Mouse (Mus musculus) intestine, embryonic 15.5 days (tissue): ENCODE results near the gene Ikzf1. TPM values are rescaled to one million over a fixed set of nuclear protein-coding genes. Genes with fewer than 3 reads are reported as not detected.
A peak's percentile ranks its signal among the peaks of the same experiment; 100 is the strongest.

Experiments used
- ATAC-seq: fragments of 200-750 bp; cut with Nextera tagmentation; 2 replicates; pipeline ENCODE4 v1.8.0; 2017; ENCODE audit warnings: moderate TSS enrichment, moderate library complexity
- H3K27ac ChIP-seq: fragments of 300-500 bp; sonication (generic); 2 replicates; pipeline ENCODE4 v1.5.1; 2015; ENCODE audit warnings: mild to moderate bottlenecking, inconsistent platforms
- H3K27me3 ChIP-seq: fragments of 300-500 bp; sonication (generic); replicated peaks from 2 replicates; pipeline ENCODE4 v1.6.1; 2015; ENCODE audit warnings: inconsistent platforms
- H3K36me3 ChIP-seq: fragments of 300-500 bp; sonication (generic); 2 replicates; pipeline ENCODE4 v1.6.1; 2015; ENCODE audit warnings: inconsistent platforms
- H3K4me1 ChIP-seq: fragments of 300-500 bp; sonication (generic); replicated peaks from 2 replicates; pipeline ENCODE4 v1.6.1; 2015; ENCODE audit warnings: inconsistent platforms
- H3K4me2 ChIP-seq: fragments of 300-500 bp; sonication (generic); replicated peaks from 2 replicates; pipeline ENCODE4 v1.6.1; 2015; ENCODE audit warnings: mild to moderate bottlenecking, inconsistent platforms
- H3K4me3 ChIP-seq: fragments of 300-500 bp; sonication (generic); replicated peaks from 2 replicates; pipeline ENCODE4 v1.5.1; 2015; ENCODE audit warnings: inconsistent platforms
- H3K9ac ChIP-seq: fragments of 300-500 bp; sonication (generic); 2 replicates; pipeline ENCODE4 v1.6.1; 2015; ENCODE audit warnings: inconsistent platforms
- H3K9me3 ChIP-seq: fragments of 300-500 bp; sonication (generic); 2 replicates; pipeline ENCODE4 v1.6.1; 2016; ENCODE audit warnings: inconsistent platforms
- WGBS: fragments of 180-500 bp; shearing (Covaris S2); methylation state at CpG from one replicate; pipeline ENCODE4 v1.1.7; 2015; 5-methylcytosine and 5-hydroxymethylcytosine counted together
- polyA plus RNA-seq: library from polyadenylated mRNA; unstranded; fragments of >200 nt; fragmentation: Nextera tagmentation; extraction: Ambion mirVana; gene quantifications from 2 replicates; pipeline ENCODE4 v1.2.1, GENCODE M21; 2015

Ikzf1 gene
- polyA plus RNA-seq, 1 experiment from 2014 or later = 1.5 TPM

GRCm38 (mm10) chr11:11714676-11715075 lies 29.9 kb downstream of the Ikzf1 start:
- Histone ChIP-seq H3K36me3 (no peaks in the 10 kb centered on the region), H3K4me2 (no peak overlapping the region), H3K4me1 (no peaks in the 10 kb centered on the region), H3K9me3 (no peaks in the 10 kb centered on the region), H3K4me3 (no peak overlapping the region), H3K27me3 (no peaks in the 10 kb centered on the region), H3K27ac (no peak overlapping the region), H3K9ac (no peak overlapping the region)
- no peak for ATAC-seq
- WGBS = 78% methylated on average over 2 of the region's 2 CpGs

DNA sequence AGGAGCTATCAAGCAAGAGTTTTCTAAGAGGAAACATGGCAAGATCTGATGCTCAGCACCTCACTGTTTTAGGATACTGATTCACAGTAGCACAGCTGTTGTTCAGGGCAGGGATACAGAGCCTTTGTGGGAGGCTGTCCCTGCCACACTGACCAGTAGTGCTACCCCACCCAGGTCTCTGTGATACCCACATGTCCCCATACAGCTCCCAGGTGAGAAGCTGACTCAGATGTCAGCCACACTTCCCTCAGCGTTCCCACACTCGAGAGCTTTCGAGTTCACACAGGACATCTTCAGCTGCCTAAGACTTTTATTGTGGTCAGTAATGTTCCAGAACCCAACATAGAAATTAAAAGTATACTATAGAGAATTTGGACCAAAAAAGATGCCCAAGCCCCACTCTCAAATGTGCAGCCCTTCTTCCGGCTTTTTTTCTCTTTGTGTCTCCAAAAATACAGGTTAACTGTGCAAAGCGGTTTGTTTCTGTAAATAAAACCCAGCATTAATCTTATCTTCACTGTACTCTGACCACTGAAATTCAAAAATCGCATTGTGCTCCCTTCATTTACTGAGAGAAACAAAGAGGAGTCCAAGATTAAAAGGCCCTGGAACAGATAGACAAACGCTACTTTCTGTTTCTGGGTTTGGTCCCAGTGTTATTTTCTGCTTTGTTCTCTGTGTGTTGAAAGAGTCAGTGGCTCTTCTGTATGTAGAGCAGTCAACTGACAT lies 31.3 kb downstream of the Ikzf1 start:
- no peaks in the 10 kb centered on the region for H3K9me3 ChIP-seq
- 82% methylated on average over 7 of the region's 7 CpGs for WGBS
- no peak overlapping the region for H3K9ac ChIP-seq
- no peaks in the 10 kb centered on the region for H3K4me1 ChIP-seq
- H3K27ac ChIP-seq = no peak overlapping the region
- no peaks in the 10 kb centered on the region for H3K36me3 ChIP-seq
- no peak overlapping the region for H3K4me3 ChIP-seq
- H3K4me2 ChIP-seq = no peak overlapping the region
- ATAC-seq = no peak
- H3K27me3 ChIP-seq = no peaks in the 10 kb centered on the region

GRCm38 (mm10) chr11:11716692-11717037 lies 31.9 kb downstream of the Ikzf1 start:
- Histone ChIP-seq H3K4me3 (no peak overlapping the region), H3K36me3 (no peaks in the 10 kb centered on the region), H3K27ac (no peak overlapping the region), H3K9me3 (no peaks in the 10 kb centered on the region), H3K4me2 (no peak overlapping the region), H3K27me3 (no peaks in the 10 kb centered on the region), H3K4me1 (no peaks in the 10 kb centered on the region), H3K9ac (no peak overlapping the region)
- 67% methylated on average over 2 of the region's 2 CpGs for WGBS
- no peak for ATAC-seq

- no peak overlapping the region for H3K9ac ChIP-seq
- H3K36me3 ChIP-seq = no peaks in the 10 kb centered on the region
- no peaks in the 10 kb centered on the region for H3K9me3 ChIP-seq
- H3K4me1 ChIP-seq = no peaks in the 10 kb centered on the region
- H3K27me3 ChIP-seq = no peaks in the 10 kb centered on the region
- no peak for ATAC-seq
- H3K4me3 ChIP-seq = no peak overlapping the region
- no peak overlapping the region for H3K27ac ChIP-seq
- no peak overlapping the region for H3K4me2 ChIP-seq
- 82% methylated on average over 4 of the region's 4 CpGs for WGBS
Measured at GRCm38 (mm10) chr11:11717606-11718167, 32.9 kb downstream of the Ikzf1 start.

DNA sequence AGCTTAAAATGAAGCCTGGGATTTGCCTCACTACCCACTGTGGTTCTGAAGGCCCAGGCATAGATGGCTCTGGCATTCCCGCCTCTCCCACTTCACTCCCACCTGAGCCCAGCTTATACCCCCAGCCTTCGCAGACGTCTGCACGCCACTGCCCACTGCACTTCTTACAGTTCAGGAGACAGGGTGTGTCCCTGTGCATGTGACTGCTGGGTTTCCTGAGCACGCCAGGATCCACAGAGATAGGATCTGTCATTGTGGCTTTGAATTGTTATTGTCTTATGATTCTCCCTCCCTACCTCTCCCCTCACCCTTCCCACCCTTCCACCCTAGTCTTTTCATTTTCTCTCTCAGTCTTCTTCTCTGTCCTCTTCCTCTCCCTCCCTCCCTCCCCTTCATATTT lies 34.9 kb downstream of the Ikzf1 start:
- ATAC-seq = no peak
- 72% methylated on average over 5 of the region's 5 CpGs for WGBS
- Histone ChIP-seq H3K4me2 (no peak overlapping the region), H3K9me3 (no peaks in the 10 kb centered on the region), H3K4me1 (no peaks in the 10 kb centered on the region), H3K36me3 (no peaks in the 10 kb centered on the region), H3K27ac (no peak overlapping the region), H3K4me3 (no peak overlapping the region), H3K27me3 (no peaks in the 10 kb centered on the region), H3K9ac (no peak overlapping the region)

GRCm38 (mm10) chr11:11725252-11725875 lies 40.6 kb downstream of the Ikzf1 start:
- H3K27me3 ChIP-seq = no peaks in the 10 kb centered on the region
- H3K27ac ChIP-seq = no peak overlapping the region
- WGBS = 83% methylated on average over 11 of the region's 11 CpGs
- no peaks in the 10 kb centered on the region for H3K4me1 ChIP-seq
- H3K4me2 ChIP-seq = no peak overlapping the region
- H3K36me3 ChIP-seq = no peaks in the 10 kb centered on the region
- H3K9ac ChIP-seq = no peak overlapping the region
- no peak for ATAC-seq
- no peak overlapping the region for H3K4me3 ChIP-seq
- no peaks in the 10 kb centered on the region for H3K9me3 ChIP-seq

DNA sequence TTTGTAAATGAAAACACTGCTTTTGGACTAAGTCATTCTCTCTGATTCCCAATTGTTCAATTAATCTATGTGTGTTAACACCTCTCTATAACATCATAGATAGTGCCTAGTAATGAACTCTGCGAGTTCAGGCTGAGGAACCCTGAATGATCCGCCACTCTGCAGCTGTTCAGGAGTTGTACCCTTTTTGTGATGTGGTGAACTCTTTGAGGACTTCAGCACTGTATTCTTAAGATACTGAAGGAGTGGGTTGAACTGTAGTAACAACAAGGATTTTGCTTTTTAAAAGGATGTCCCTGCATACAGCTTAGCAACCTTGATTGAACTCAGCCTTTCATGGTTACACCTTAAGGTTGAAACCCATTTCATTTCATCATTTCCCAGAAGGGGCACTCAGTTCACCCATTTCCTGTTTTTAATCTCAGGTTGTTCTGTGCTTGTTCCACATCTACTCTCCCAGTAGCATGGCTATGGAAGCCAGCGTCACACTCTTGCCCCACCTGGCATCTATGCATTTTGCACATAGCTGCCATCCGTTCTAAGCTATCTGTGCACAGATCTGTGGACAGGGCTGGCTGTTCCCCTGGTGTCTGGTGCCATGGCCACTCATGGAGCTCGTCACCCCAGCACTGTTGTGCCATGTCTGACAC lies 41.2 kb downstream of the Ikzf1 start:
- 85% methylated on average over 5 of the region's 5 CpGs for WGBS
- no peak overlapping the region for H3K4me3 ChIP-seq
- ATAC-seq = no peak
- no peak overlapping the region for H3K27ac ChIP-seq
- H3K36me3 ChIP-seq = no peaks in the 10 kb centered on the region
- no peaks in the 10 kb centered on the region for H3K27me3 ChIP-seq
- no peaks in the 10 kb centered on the region for H3K4me1 ChIP-seq
- H3K9ac ChIP-seq = no peak overlapping the region
- no peak overlapping the region for H3K4me2 ChIP-seq
- no peaks in the 10 kb centered on the region for H3K9me3 ChIP-seq

GRCm38 (mm10) chr11:11726807-11727276 lies 42.0 kb downstream of the Ikzf1 start:
- Histone ChIP-seq H3K27me3 (no peaks in the 10 kb centered on the region), H3K4me2 (no peak overlapping the region), H3K36me3 (no peaks in the 10 kb centered on the region), H3K4me3 (no peak overlapping the region), H3K27ac (no peak overlapping the region), H3K9ac (no peak overlapping the region), H3K4me1 (no peaks in the 10 kb centered on the region), H3K9me3 (no peaks in the 10 kb centered on the region)
- ATAC-seq = no peak
- 70% methylated on average over 4 of the region's 4 CpGs for WGBS

DNA sequence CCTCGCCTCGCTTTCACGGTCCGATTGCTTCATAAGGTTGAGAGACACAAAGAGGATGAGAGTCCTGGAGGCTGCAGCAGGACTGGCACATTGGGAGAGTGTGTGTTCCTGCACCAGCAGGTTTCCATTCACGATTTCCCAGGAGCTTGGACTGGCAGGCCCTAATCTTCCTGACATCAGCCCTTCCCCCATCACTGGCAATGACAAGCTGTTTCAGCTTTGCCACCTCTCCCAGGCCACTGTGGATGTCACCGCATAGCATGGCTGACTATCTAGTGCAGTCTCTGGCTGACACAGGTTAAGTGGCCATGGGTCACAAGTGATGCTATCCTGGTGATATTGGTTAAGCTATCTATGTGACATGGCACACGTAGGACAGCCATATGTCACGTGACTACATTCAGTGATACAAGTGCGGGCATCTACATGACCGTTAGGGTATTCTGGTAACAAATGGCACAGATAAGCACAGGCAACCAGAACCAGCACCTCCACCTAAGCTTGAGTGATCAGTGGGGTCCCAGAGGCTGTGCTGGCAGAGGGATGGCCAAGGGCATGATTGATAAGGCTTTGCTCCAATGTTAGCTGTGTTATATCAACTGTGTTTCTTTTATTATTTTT lies 43.2 kb downstream of the Ikzf1 start:
- ATAC-seq = no peak
- no peak overlapping the region for H3K27ac ChIP-seq
- no peaks in the 10 kb centered on the region for H3K4me1 ChIP-seq
- H3K27me3 ChIP-seq = no peaks in the 10 kb centered on the region
- H3K9me3 ChIP-seq = no peaks in the 10 kb centered on the region
- H3K9ac ChIP-seq = no peak overlapping the region
- no peaks in the 10 kb centered on the region for H3K36me3 ChIP-seq
- no peak overlapping the region for H3K4me2 ChIP-seq
- H3K4me3 ChIP-seq = no peak overlapping the region
- WGBS = 90% methylated on average over 10 of the region's 10 CpGs

GRCm38 (mm10) chr11:11729216-11729615 lies 44.4 kb downstream of the Ikzf1 start:
- ATAC-seq = peak; percentile 72; the same call in 1 of the 2 replicates
- Histone ChIP-seq H3K36me3 (no peaks in the 10 kb centered on the region), H3K27ac (no peak overlapping the region), H3K27me3 (no peaks in the 10 kb centered on the region), H3K4me2 (no peak overlapping the region), H3K4me1 (no peaks in the 10 kb centered on the region), H3K9me3 (no peaks in the 10 kb centered on the region), H3K9ac (no peak overlapping the region), H3K4me3 (no peak overlapping the region)
- WGBS = 76% methylated on average over 6 of the region's 6 CpGs

- Histone ChIP-seq H3K9me3 (no peaks in the 10 kb centered on the region), H3K36me3 (no peaks in the 10 kb centered on the region), H3K9ac (no peak overlapping the region), H3K27ac (no peak overlapping the region), H3K4me1 (no peaks in the 10 kb centered on the region), H3K4me3 (no peak overlapping the region), H3K27me3 (no peaks in the 10 kb centered on the region), H3K4me2 (no peak overlapping the region)
- no peak for ATAC-seq
- WGBS = 71% methylated on average over 1 of the region's 1 CpGs
Measured at GRCm38 (mm10) chr11:11730062-11730461, 45.3 kb downstream of the Ikzf1 start.

GRCm38 (mm10) chr11:11731727-11732126 lies 46.9 kb downstream of the Ikzf1 start:
- no peak overlapping the region for H3K27ac ChIP-seq
- no peaks in the 10 kb centered on the region for H3K4me1 ChIP-seq
- no peak for ATAC-seq

More at GRCm38 (mm10) chr11:11731727-11732126, 46.9 kb downstream of the Ikzf1 start:
- Histone ChIP-seq H3K9me3 (no peaks in the 10 kb centered on the region), H3K27me3 (no peaks in the 10 kb centered on the region), H3K4me2 (no peak overlapping the region), H3K9ac (no peak overlapping the region), H3K36me3 (no peaks in the 10 kb centered on the region), H3K4me3 (no peak overlapping the region)
- WGBS = 93% methylated on average over 1 of the region's 1 CpGs
